Mouse (Mus musculus) lung, postnatal 25 days (tissue): Measurements from ENCODE around the gene G530012D18Rik.
"Not testable (repeated sequence)": the region's sequence is repeated elsewhere in the genome, so short reads cannot be mapped to it uniquely, and the experiment has no call there.

Experiments used
- DNase-seq: peaks from one replicate; pipeline ENCODE4 v3.0.0; 2022; ENCODE audit warnings: low spot score

Gene G530012D18Rik

DNA sequence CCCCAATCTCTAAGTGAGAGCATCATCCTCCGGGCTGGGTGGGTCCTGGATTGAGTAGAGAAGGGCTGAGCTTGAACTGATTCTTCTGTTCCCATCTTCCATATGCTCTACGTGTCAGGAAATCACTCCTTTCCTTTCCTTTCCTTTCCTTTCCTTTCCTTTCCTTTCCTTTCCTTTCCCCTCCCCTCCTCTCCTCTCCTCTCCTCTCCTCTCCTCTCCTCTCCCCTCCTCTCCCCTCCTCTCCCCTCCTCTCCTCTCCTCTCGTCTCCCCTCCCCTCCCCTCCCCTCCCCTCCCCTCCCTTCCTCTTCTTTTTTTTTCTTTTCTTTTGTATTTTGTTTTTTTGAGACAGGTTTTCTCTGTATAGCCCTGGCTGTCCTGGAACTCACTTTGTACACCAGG, at the start of gene G530012D18Rik:
Gene G530012D18Rik, plus strand, starts transcription at position 301 of the 400 bp plus-strand sequence.
- not testable (repeated sequence) for DNase-seq

DNA sequence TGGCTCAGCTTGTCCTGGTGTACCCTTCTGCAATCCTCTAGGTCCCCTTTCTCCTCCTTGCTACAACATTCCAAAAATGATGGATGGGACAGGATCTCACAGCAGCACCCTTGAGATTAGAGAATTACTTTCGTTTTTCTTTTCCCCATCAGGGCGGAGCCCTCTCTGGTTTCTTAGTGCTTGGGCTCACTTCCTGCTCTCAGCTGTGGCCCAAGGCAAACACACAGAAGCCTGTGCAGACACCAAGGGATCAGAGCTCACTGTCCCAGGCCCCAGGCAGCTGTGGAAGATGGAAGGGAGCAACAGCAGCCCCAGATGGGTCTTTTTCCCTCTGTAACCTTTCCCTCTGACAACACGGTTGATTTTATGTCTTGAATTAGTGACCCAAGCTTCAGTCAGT, 49.1 kb upstream of the G530012D18Rik start:
- not testable (repeated sequence) for DNase-seq

DNA sequence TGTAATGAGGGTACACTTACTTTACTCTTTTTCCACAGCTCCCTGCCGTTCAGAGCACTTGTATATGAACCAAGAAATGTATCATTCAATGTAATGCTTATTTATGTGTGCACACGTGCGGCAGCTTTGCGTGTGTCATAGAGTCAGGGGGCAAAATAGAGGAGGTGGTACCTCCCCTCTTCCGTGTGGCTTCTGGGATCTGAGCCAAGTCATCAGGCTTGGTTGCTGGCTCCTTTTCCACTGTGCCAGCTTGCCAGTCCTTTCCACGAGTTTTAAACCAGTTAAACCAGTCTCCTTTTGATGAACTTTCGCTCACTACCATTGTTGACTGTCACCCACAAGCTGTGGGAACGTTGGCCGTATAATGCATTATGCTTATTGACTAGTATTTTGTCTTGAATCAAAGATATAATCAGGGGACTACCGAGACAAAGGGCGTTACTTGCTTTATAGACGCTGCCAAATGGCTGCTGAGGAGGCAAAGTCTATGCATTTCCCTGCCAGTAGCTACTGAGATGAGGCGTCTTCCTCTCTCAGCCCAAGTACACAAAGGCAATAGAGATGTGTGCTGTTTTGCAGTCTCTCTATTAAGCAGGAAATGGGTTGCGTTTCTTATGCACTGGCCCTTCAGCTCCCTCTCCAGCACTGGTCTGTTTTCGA, 46.9 kb upstream of the G530012D18Rik start:
- not testable (repeated sequence) for DNase-seq

DNA sequence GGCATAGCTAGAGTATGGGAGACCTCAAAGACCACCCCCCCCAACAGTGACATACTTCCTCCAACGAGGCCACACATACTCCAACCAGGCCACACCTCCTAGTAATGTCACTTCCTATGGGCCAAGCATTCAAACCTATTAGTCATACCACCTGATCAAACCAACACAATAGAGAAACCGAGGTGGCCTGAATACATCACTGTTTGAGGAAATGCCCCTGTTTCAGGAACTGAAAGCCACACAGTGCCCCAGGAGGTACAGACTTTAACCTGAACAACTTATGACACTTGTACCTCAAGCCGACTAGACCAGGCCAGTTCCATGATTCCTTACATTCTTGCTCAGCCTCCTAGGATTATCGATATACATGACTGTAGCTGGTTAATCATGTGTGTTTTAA, 31.7 kb upstream of the G530012D18Rik start:
- not testable (repeated sequence) for DNase-seq

DNA sequence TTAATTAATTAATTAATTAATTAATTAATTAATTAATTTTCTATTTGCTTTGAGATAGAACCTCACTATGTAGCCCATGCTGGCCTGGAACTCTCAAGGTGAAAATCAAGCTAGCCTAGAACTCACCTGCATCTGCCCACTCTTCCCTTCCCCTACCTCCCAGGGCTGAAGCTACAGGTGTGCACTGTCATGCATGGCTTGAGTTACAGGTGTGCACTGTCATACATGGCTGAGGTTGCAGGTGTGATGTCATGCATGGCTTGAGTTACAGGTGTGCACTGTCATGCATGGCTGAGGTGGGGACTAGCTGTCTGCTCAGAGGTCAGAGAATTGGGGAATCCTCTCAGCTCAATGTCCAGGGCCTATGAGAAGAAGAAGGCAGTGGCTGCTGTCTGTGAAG, 29.0 kb upstream of the G530012D18Rik start:
- DNase-seq = not testable (repeated sequence)

DNA sequence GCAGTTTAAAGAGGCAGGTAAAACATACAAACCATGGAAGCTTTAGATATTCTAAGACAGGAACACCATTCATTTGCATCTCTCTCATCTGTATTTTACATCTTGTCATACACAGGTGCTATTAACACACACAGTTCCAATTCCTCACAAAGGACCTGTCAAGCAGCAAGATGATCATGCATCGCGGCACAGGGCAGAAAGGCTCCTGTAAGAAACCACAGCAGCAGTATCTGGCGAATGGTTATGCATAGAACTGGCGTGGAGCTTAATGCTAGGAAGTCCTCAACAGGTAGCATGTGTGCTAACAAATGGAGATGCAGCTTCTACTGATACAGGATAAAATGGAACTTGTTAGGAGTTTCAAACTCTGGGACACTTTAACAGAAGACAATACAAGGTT, 20.2 kb upstream of the G530012D18Rik start:
- DNase-seq = not testable (repeated sequence)

DNA sequence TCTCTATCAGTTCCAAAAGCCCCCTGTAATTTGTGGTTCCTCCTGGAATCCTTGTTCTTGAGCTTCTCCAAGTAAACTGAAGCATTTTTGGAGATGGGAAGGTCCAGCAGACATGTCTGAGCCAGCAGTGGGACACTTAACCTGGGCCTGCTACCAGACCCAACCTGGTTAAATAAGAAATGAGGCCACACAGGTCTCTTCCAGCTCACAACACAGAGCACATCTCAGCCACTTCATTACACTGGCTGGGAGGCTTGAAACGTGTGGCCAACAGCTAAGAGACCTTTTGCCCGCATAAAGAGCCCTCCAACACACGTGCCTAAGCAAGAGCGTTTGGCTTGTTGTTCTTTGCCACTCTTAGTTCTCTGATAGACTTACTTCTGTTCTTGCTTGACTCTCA, 1.9 kb upstream of the G530012D18Rik start:
- not testable (repeated sequence) for DNase-seq

DNA sequence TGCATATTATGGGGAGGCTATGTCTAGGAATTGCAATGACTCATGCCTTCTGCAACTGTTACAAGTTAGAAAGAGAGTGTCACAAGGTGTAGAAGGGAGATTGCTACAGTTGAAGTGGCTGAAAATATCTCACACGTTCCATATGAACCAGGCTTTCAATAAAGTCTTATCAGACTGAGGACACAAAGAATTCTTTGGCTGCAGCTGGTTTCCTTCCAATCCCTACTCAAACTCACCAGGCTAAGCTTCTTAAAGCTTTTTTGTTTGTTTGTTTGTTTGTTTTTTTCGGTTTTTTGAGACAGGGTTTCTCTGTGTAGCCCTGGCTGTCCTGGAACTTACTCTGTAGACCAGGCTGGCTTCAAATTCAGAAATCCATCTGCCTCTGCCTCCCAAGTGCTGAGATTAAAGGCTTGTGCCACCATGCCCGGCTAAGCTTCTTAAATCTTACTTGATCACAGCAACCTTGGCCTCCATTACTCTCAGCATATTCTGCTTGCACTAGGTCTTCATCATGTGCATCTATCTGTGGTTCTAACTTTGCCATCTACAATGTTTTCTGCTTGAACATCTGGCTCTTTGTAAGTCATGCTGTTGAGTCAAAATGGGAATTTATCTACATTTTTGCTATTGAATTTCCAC, 3.0 kb downstream of the G530012D18Rik start:
- DNase-seq = not testable (repeated sequence)

DNA sequence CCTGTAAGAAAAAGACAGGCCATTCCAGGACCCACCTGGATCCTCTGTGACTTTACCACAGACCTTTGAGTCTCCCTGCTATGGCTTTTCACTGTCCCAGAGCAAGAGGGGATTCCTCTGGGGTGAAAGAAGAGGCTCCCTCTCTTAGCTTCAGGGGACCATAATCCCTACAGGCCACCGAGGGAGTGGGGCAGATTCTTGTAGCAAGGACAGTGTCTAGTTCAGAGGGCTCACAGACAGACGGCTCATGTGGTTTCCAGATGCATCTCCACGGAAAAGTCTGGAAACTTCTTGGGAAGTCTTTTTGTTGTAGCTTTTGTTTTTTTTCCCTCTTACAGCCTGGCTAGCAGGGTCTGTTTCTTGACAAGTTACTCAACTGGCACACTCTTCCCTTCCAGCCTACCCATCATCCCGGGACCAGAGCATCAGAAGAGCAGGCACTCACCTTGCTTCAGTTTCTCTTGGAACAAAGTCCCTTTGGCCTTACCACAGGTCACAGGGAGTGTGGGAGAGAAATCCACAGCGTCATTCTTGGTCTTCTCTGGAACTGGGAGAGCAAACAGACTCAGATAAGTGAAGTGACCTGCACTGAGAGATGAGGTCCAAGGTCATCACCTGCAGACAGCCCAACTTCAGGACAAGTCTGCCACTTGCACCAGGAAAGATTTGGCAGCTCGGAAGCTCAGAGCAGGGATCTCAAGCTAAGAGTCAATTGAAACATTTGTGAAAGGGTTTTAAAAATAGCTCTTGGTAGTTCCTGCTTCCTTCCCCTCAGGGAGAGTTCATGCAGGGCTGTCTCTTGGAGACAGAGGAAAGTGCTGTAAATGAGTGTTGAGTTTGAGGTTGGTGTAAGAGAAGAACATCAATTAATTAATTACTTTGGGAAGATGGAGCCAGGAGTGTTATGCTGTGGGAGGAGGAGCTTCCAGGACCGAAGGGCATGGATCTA, 4.0 kb downstream of the G530012D18Rik start:
- DNase-seq = not testable (repeated sequence)

DNA sequence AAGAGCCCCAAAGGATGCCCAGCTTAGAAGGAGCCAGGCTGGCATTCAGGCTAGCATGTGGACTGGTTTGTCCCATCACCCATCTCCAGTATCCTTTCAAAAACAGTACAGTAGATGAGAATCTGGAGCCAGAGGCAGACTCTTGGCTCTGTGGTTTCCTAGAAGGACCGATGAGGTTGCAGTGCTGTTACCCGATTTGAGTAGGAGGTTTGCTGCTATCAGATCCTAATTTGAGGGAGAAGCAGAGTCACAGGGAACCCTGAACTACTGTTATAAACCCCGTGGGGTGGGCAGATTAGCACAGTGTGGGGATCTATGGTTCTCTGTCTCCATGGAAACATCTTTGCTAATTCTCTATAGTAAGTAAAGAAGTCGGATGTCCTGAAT, 4.7 kb downstream of the G530012D18Rik start:
- not testable (repeated sequence) for DNase-seq

DNA sequence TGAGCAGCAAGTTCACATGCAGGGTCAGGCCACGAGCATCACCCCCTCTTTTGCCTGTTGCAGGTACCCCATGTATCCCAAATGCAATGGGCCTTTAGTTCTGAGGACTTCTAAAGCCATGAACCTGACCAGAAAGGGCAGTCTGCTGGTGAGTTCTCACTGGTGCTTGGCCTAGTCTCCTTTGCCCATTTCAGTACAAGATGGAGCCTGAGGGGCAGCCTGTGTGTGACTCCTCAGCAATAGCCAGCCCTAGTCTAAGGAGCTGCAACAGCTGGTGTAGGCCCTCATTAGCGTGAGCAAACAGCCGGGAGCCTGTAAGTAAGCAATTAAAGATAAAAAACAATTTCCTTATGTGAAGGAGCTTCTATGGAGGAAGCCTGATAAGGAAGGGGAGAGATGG, 5.1 kb downstream of the G530012D18Rik start:
- DNase-seq = not testable (repeated sequence)

DNA sequence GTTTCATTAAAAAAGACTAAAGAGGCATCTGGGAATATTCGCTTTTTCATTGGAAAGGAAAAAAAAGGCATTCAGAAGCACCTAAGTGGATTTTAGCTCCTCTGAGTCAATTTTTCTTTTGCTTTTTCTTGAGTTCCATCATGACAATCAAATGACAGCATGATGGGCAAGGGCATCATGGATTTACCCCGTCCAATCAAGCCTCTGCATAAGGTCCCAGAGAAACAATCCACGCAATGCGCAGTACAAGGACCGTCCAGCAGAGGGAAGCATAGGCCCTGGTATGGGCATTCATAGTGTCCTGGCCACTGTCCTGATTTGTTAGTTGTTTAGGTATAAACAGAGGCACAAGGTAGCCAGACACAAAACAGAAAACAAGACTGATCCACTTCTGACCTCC, 6.0 kb downstream of the G530012D18Rik start:
- DNase-seq = not testable (repeated sequence)

DNA sequence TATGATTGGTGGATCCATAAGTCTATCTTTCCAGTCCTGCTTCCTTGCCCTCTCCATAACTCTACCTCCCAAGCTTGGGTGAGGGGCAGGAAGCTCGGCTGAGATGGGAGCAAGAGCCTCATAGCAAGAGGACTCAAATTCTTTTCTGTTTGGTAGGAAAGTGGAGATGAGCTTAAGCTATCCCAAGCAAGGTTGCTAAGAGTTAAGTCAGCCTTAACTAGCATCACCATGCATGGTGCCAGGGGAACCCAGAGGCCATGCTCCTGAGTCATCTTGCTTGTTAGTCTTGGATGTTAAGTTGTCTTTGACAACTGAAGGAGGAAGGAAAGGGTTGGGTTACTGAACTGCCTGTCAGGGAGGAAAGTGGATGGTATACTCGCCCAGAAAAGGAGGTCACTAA, 13.2 kb downstream of the G530012D18Rik start:
- DNase-seq = not testable (repeated sequence)

DNA sequence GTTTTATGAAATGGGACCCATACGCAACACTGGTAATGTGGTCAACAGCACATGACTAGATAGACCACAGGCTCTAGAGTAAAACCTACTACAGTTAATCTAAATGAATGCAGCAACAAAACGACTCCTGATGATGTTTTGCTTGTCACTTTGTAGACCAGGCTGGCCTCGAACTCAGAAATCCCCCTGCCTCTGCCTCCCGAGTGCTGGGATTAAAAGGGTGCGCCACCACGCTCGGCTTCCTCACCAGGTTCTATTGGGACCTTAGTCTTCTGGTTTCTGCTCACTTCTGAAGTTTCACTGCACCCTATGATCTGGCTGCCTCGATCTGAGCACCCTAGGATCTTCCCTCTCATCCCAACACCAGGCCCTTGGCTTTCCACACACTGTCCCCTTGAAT, 17.1 kb downstream of the G530012D18Rik start:
- not testable (repeated sequence) for DNase-seq

DNA sequence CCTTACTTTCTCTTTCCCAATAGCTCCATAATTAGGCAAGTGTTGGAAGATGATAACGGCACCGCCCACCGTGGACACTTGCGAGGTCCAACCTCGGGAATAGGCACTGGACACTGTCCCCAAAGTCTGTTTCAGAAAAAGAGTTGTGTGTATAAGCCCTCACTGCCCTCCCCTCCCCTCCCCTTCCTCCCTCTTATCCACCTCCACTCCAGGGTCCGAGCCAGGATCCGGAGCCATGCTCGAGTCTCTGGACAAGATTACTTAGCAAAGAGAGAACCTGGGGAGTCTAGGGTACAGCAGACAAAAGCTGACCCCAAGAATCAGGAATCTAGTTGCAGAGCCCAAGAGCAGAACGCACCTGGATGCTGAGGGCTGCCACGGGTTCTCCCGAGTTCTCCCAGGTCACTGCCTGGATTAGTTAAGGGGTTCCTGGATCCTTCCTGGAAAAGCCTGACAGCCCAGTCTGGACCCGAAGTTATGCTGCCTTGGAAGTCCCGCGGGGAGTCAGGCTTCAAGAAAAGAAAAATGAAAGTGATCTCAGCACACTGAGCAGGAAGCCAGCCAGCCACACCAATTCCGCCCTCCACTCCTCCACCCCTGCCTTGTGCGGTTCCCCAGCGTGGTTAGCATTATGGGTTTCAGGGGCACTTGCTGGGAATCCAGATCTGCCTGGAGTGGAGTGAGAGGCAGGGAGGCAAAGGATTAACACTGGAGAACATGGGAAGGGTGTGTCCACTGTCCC, 23.0 kb downstream of the G530012D18Rik start, which contains the start of gene Sp110:
Gene Sp110, minus strand, starts transcription at position 547 of the 742 bp plus-strand sequence.
- DNase-seq = not testable (repeated sequence)

DNA sequence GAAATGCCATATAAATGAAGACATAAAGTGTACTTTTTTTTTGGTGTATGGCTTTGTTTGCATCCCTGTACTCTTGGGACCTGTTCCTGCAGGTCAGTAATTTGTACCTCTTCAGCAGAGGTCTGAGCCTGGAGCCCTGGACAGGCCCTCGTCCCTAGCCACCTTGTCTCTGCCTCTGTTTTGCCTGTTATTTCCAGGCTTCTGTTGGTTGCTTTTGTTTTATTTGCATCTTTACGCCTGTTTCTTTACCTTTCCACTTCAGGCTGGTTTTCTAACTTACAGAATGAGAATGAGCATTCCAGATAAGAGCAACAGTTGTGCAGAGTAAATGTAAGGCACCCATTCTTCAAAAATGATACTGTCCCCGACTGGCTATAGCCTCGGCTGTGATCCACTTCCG, 24.6 kb downstream of the G530012D18Rik start, which contains the start of gene Sp140:
Gene Sp140, plus strand, starts transcription at position 301 of the 400 bp plus-strand sequence.
- DNase-seq = not testable (repeated sequence)

DNA sequence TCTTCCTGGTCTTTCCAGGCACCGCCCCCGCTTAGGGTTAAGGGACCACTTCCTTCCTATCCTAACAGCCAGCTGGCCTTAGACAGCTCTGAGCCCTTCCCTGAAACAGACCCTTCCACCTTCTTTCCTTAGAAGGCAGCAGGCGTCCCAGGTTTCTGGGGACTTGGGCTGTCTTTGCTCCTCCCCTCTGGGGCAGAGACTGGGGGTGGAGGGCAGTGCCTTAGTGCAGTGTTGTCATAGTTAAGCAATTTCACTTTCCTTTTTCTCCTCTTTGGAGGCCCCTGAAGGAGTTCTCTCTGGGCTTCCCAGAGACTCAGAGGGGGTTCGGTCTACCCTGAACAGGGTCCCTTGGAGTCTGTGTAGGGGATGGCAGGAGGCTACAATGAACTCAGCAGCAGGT, 25.3 kb downstream of the G530012D18Rik start:
- DNase-seq = peak; percentile 53

DNA sequence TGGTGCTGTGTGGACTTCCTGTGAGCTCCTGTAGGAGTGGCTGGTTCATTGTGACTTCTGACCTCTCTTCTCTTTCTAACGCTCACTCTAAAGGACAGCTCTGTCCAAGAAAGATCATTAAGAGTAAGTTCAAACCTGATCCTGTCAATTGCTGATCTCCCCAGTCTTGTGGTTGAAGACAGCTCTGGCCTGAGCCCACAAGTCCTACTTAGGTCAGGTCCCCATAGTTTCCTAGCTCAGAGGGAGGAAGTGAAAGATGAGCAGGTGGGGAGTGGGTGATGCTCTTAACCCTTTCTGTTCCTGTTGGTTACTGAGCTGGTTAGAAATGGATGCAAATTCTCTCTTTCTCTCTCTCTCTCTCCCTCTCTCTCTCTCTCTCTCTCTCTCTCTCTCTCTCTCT, 28.9 kb downstream of the G530012D18Rik start:
- DNase-seq = not testable (repeated sequence)

DNA sequence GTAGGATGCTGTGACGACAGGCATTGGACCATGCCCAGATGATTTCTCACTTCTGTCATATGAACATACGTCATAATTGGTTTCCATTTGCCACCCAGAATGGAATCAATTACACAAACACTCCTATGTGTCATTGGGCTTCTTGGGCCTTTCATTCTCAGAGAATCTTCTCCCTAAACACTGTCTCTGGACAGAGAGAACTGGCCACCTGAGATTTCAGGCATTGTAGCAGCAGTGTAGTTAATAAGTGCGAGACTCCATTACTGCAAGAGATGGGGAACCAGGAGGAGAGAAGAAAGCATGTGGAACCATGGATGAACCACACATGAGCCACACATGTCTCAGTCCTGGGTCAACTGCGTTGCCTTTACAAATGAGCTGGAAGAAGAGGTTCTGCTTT, 32.9 kb downstream of the G530012D18Rik start:
- not testable (repeated sequence) for DNase-seq

DNA sequence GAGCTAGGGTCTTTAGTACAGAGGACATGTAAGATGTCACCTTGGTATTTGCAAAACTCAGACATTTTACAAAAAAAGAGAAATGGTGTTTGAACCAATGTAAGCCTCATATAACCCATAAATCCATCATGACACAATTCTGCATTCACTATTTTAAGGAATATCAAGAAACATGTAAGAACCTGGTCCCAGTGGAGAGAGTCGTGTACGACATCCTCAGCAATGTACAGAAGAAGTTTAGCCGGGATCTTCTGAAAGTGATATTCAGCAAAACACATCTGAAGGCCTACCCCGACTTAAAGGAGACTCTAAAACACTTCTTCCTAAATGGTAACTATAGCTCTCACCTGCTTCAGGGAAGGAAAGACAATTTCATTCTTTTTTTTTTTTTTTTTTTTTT, 35.1 kb downstream of the G530012D18Rik start:
- DNase-seq = not testable (repeated sequence)

DNA sequence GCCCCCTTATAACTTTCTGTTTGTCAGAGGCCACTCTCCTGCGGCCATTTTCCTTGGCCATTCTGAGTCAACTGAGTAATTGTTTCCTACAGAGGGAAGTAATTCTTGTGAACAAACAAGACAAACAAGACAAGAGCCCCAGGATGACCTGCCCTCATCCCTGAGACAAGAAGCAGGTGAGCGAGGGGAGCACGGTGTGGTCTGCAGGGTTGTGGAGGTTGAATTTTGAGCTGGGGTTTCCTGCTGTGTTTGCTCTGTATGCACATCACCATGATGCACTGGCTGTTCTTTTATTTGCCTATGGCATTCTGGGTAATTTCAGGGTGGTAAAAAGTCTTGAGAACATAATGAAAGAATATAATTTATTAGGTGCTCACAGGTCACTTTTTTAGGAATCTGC, 39.6 kb downstream of the G530012D18Rik start:
- DNase-seq = not testable (repeated sequence)
